Mouse (Mus musculus) limb, embryonic 13.5 days (tissue): ENCODE results near the gene Arhgap28. TPM values are rescaled to one million over a fixed set of nuclear protein-coding genes. Genes with fewer than 3 reads are reported as not detected.

ENCODE experiments used
- ATAC-seq: fragments of 200-750 bp; cut with Nextera tagmentation; 2 replicates; pipeline ENCODE4 v1.8.0; 2017; ENCODE audit warnings: low read depth, moderate number of reproducible peaks, moderate TSS enrichment; ENCODE audit not compliant: low FRiP score
- H3K27ac ChIP-seq: fragments of 300-500 bp; sonication (generic); 2 replicates; pipeline ENCODE4 v1.5.1; 2015; ENCODE audit warnings: inconsistent platforms, mild to moderate bottlenecking, moderate library complexity
- H3K27me3 ChIP-seq: fragments of 300-500 bp; sonication (generic); 2 replicates; pipeline ENCODE4 v1.6.1; 2015; ENCODE audit warnings: mild to moderate bottlenecking, inconsistent platforms
- H3K36me3 ChIP-seq: fragments of 300-500 bp; sonication (generic); 2 replicates; pipeline ENCODE4 v1.6.1; 2015; ENCODE audit warnings: inconsistent platforms, mild to moderate bottlenecking, moderate library complexity
- H3K4me1 ChIP-seq: fragments of 300-500 bp; sonication (generic); 2 replicates; pipeline ENCODE4 v1.6.1; 2015; ENCODE audit warnings: inconsistent platforms
- H3K4me2 ChIP-seq: fragments of 300-500 bp; sonication (generic); replicated peaks from 2 replicates; pipeline ENCODE4 v1.6.1; 2015; ENCODE audit warnings: inconsistent platforms, mild to moderate bottlenecking, moderate library complexity
- H3K4me3 ChIP-seq: fragments of 300-500 bp; sonication (generic); 2 replicates; pipeline ENCODE4 v1.5.1; 2015; ENCODE audit warnings: moderate library complexity, mild to moderate bottlenecking, inconsistent platforms
- H3K9ac ChIP-seq: fragments of 300-500 bp; sonication (generic); 2 replicates; pipeline ENCODE4 v1.6.1; 2015; ENCODE audit warnings: mild to moderate bottlenecking, inconsistent platforms
- H3K9me3 ChIP-seq: fragments of 300-500 bp; sonication (generic); 2 replicates; pipeline ENCODE4 v1.6.1; 2016; ENCODE audit warnings: inconsistent platforms
- WGBS: fragments of 180-500 bp; shearing (Covaris S2); methylation state at CpG from one replicate; pipeline ENCODE4 v1.1.7; 2015; 5-methylcytosine and 5-hydroxymethylcytosine counted together
- polyA plus RNA-seq: library from polyadenylated mRNA; unstranded; fragments of >200 nt; fragmentation: Nextera tagmentation; extraction: Ambion mirVana; gene quantifications from 2 replicates; pipeline ENCODE4 v1.2.1, GENCODE M21; 2015

The Arhgap28 gene
- polyA plus RNA-seq, 1 experiment from 2014 or later = 66.1 TPM

- 0% methylated on average over 10 of the region's 10 CpGs for WGBS
- peak overlapping the region; percentile 69 for H3K4me3 ChIP-seq
- H3K27me3 ChIP-seq = no peaks in the 10 kb centered on the region
- H3K36me3 ChIP-seq = no peaks in the 10 kb centered on the region
- peaks cover 51% of the 10 kb centered on the region for H3K4me1 ChIP-seq
- peak overlapping the region; percentile 95 for H3K27ac ChIP-seq
- ATAC-seq = peak; percentile 62
- H3K9ac ChIP-seq = peak overlapping the region; percentile 77
- no peaks in the 10 kb centered on the region for H3K9me3 ChIP-seq
- peak overlapping the region; percentile 71 for H3K4me2 ChIP-seq
These were observed 836 bp upstream of the Arhgap28 start for GRCm38 (mm10) chr17:68004581-68005330.

- H3K4me2 ChIP-seq = peak overlapping the region; percentile 71
- no peaks in the 10 kb centered on the region for H3K9me3 ChIP-seq
- H3K27ac ChIP-seq = peak overlapping the region; percentile 95
- peaks cover 63% of the 10 kb centered on the region for H3K4me1 ChIP-seq
- H3K4me3 ChIP-seq = peak overlapping the region; percentile 69
- no peak for ATAC-seq
- H3K36me3 ChIP-seq = no peaks in the 10 kb centered on the region
- no peaks in the 10 kb centered on the region for H3K27me3 ChIP-seq
- 21% methylated on average over 17 of the region's 17 CpGs for WGBS
- peak overlapping the region; percentile 77 for H3K9ac ChIP-seq
These were observed 1.0 kb downstream of the Arhgap28 start for GRCm38 (mm10) chr17:68002608-68003595.

- H3K27me3 ChIP-seq = no peaks in the 10 kb centered on the region
- no peak overlapping the region for H3K4me3 ChIP-seq
- ATAC-seq = peak; percentile 33
- no peaks in the 10 kb centered on the region for H3K9me3 ChIP-seq
- peak overlapping the region; percentile 44 for H3K27ac ChIP-seq
- peaks cover 80% of the 10 kb centered on the region for H3K4me1 ChIP-seq
- WGBS = 8% methylated on average over 8 of the region's 8 CpGs
- no peak overlapping the region for H3K9ac ChIP-seq
- H3K36me3 ChIP-seq = no peaks in the 10 kb centered on the region
- peak overlapping the region; percentile 71 for H3K4me2 ChIP-seq
These were observed 4.1 kb downstream of the Arhgap28 start for GRCm38 (mm10) chr17:67999801-68000200.

- peak overlapping the region; percentile 45; the same call in 1 of the 2 replicates for H3K4me2 ChIP-seq
- no peaks in the 10 kb centered on the region for H3K36me3 ChIP-seq
- H3K9me3 ChIP-seq = no peaks in the 10 kb centered on the region
- 0 out of 2 replicates have a peak overlapping the region, but pooled peaks have one; percentile 10 for H3K27ac ChIP-seq
- H3K9ac ChIP-seq = no peak overlapping the region
- peaks cover 59% of the 10 kb centered on the region for H3K4me1 ChIP-seq
- ATAC-seq = no peak
- no peak overlapping the region for H3K4me3 ChIP-seq
- 70% methylated on average over 7 of the region's 7 CpGs for WGBS
- no peaks in the 10 kb centered on the region for H3K27me3 ChIP-seq
These were observed 7.2 kb downstream of the Arhgap28 start for GRCm38 (mm10) chr17:67996769-67997155.

GRCm38 (mm10) chr17:67996097-67996768 lies 7.7 kb downstream of the Arhgap28 start:
- no peak overlapping the region for H3K9ac ChIP-seq
- H3K4me1 ChIP-seq = peaks cover 54% of the 10 kb centered on the region
- ATAC-seq = peak; percentile 70; the same call in 1 of the 2 replicates
- H3K27ac ChIP-seq = 0 out of 2 replicates have a peak overlapping the region, but pooled peaks have one; percentile 10
- H3K9me3 ChIP-seq = no peaks in the 10 kb centered on the region
- H3K4me3 ChIP-seq = no peak overlapping the region; the same call in 1 of the 2 replicates
- H3K4me2 ChIP-seq = peak overlapping the region; percentile 45
- H3K36me3 ChIP-seq = no peaks in the 10 kb centered on the region
- H3K27me3 ChIP-seq = no peaks in the 10 kb centered on the region
- WGBS = 11% methylated on average over 14 of the region's 14 CpGs

- Histone ChIP-seq H3K4me1 (peaks cover 47% of the 10 kb centered on the region), H3K4me2 (no peak overlapping the region), H3K27ac (no peak overlapping the region), H3K27me3 (no peaks in the 10 kb centered on the region), H3K4me3 (no peak overlapping the region), H3K9me3 (no peaks in the 10 kb centered on the region), H3K9ac (no peak overlapping the region), H3K36me3 (no peaks in the 10 kb centered on the region)
- 80% methylated on average over 2 of the region's 2 CpGs for WGBS
- ATAC-seq = no peak
These were observed 8.6 kb downstream of the Arhgap28 start for GRCm38 (mm10) chr17:67995277-67995819.

- no peak for ATAC-seq
- H3K4me1 ChIP-seq = peaks cover 47% of the 10 kb centered on the region
- no peak overlapping the region for H3K27ac ChIP-seq
- 68% methylated on average over 7 of the region's 7 CpGs for WGBS
- no peak overlapping the region for H3K4me3 ChIP-seq
- H3K36me3 ChIP-seq = no peaks in the 10 kb centered on the region
- H3K9ac ChIP-seq = no peak overlapping the region
- no peak overlapping the region for H3K4me2 ChIP-seq
- no peaks in the 10 kb centered on the region for H3K27me3 ChIP-seq
- H3K9me3 ChIP-seq = no peaks in the 10 kb centered on the region
These were observed 9.1 kb downstream of the Arhgap28 start for GRCm38 (mm10) chr17:67994861-67995260.

GRCm38 (mm10) chr17:67993371-67994045 lies 10.4 kb downstream of the Arhgap28 start:
- Histone ChIP-seq H3K4me3 (no peak overlapping the region), H3K27ac (no peak overlapping the region), H3K9ac (no peak overlapping the region), H3K9me3 (no peaks in the 10 kb centered on the region), H3K4me1 (peaks cover 49% of the 10 kb centered on the region), H3K4me2 (no peak overlapping the region), H3K36me3 (no peaks in the 10 kb centered on the region), H3K27me3 (no peaks in the 10 kb centered on the region)
- ATAC-seq = no peak
- WGBS = 94% methylated on average over 2 of the region's 2 CpGs

GRCm38 (mm10) chr17:67989716-67990115 lies 14.2 kb downstream of the Arhgap28 start:
- ATAC-seq = no peak
- Histone ChIP-seq H3K36me3 (no peaks in the 10 kb centered on the region), H3K4me2 (peak overlapping the region; percentile 27), H3K27ac (peak overlapping the region; percentile 78; the same call in 1 of the 2 replicates), H3K9me3 (no peaks in the 10 kb centered on the region), H3K4me1 (peaks cover 28% of the 10 kb centered on the region), H3K4me3 (no peak overlapping the region), H3K9ac (no peak overlapping the region), H3K27me3 (no peaks in the 10 kb centered on the region)
- WGBS = 24% methylated on average over 5 of the region's 5 CpGs

- H3K4me3 ChIP-seq = no peak overlapping the region
- H3K36me3 ChIP-seq = no peaks in the 10 kb centered on the region
- peak; percentile 79 for ATAC-seq
- H3K4me2 ChIP-seq = peak overlapping the region; percentile 27
- 14% methylated on average over 15 of the region's 15 CpGs for WGBS
- no peaks in the 10 kb centered on the region for H3K27me3 ChIP-seq
- H3K4me1 ChIP-seq = peaks cover 28% of the 10 kb centered on the region
- no peaks in the 10 kb centered on the region for H3K9me3 ChIP-seq
- peak overlapping the region; percentile 78 for H3K27ac ChIP-seq
- no peak overlapping the region for H3K9ac ChIP-seq
These were observed 14.8 kb downstream of the Arhgap28 start for GRCm38 (mm10) chr17:67988920-67989621.
